ENCODE assay signal across 11 mouse cellular contexts in genomic region chr2:80268053-80268452, GRCm38 (mm10). TPM values are rescaled to one million over a fixed set of nuclear protein-coding genes. Genes with fewer than 3 reads are reported as not detected.
DNase-seq lines count a peak whose midpoint lies in the region; ATAC-seq and TF ChIP-seq lines count a peak whose summit lies in the region.
"Had no signal": no experiment of that assay in that cellular context is flagged by ENCODE, and none has a peak within 500 bp of the region (broad histone marks: within the 10 kb centered on the region; RNA-seq: fewer than 3 reads in every experiment).

No protein-coding gene starts in this region.

- no peak overlapping the region for H3K9ac ChIP-seq in forebrain, embryonic 14.5 days (ENCODE audit: low read length)
- no peak overlapping the region for H3K9ac ChIP-seq in liver, postnatal 0 days (replicated peaks)
- H3K9ac ChIP-seq: limb, embryonic 15.5 days had no signal

- no peak overlapping the region for H3K4me3 ChIP-seq in forebrain, embryonic 14.5 days (ENCODE audit: low read depth, low read length)
- H3K4me3 ChIP-seq in forebrain, embryonic 10.5 days = no peak overlapping the region
- no peak overlapping the region for H3K4me3 ChIP-seq in liver, postnatal 0 days (ENCODE audit: low read depth, low read length)
- H3K4me3 ChIP-seq: limb, embryonic 15.5 days had no signal

- H3K27ac ChIP-seq in forebrain, embryonic 14.5 days (ENCODE audit: low read depth, low read length) = no peak overlapping the region
- H3K27ac ChIP-seq in forebrain, embryonic 10.5 days = no peak overlapping the region
- no peak overlapping the region for H3K27ac ChIP-seq in liver, postnatal 0 days (ENCODE audit: low read depth)
- H3K27ac ChIP-seq: limb, embryonic 15.5 days had no signal

- no peak overlapping the region for H3K4me2 ChIP-seq in forebrain, embryonic 14.5 days (ENCODE audit: low read length)
- H3K4me2 ChIP-seq in liver, postnatal 0 days (ENCODE audit: low read depth, low read length) = no peak overlapping the region
- H3K4me2 ChIP-seq: limb, embryonic 15.5 days had no signal

- no peaks in the 10 kb centered on the region for H3K4me1 ChIP-seq in forebrain, embryonic 14.5 days (ENCODE audit: control insufficient read depth, insufficient read depth, low read length)
- H3K4me1 ChIP-seq in forebrain, embryonic 10.5 days = no peaks in the 10 kb centered on the region
- no peaks in the 10 kb centered on the region for H3K4me1 ChIP-seq in liver, postnatal 0 days (ENCODE audit: insufficient read depth)

- peak; percentile 75 for TF ChIP-seq CTCF in liver, postnatal 0 days (IDR thresholded peaks at IDR 0.05; ENCODE audit: low read depth)

- ATAC-seq in forebrain, embryonic 14.5 days = peak; percentile 58; the same call in 1 of the 2 replicates
- ATAC-seq in liver, postnatal 0 days = no peak

- WGBS in forebrain, embryonic 14.5 days = 57% methylated on average over 4 of the region's 4 CpGs
- WGBS in forebrain, embryonic 10.5 days = 51% methylated on average over 4 of the region's 4 CpGs
- WGBS in liver, postnatal 0 days (ENCODE audit: insufficient replicate concordance) = 51% methylated on average over 4 of the region's 4 CpGs

- no peaks in the 10 kb centered on the region for H3K36me3 ChIP-seq in forebrain, embryonic 14.5 days (ENCODE audit: control insufficient read depth, insufficient read depth, low read length)
- H3K36me3 ChIP-seq in forebrain, embryonic 10.5 days (replicated peaks) = no peaks in the 10 kb centered on the region
- no peaks in the 10 kb centered on the region for H3K36me3 ChIP-seq in liver, postnatal 0 days (replicated peaks; ENCODE audit: insufficient read depth, low read length)
- H3K36me3 ChIP-seq: limb, embryonic 15.5 days had no signal

- TF ChIP-seq EP300 in liver, postnatal 0 days (IDR thresholded peaks at IDR 0.05; ENCODE audit: low read depth) = no peak

- no peaks in the 10 kb centered on the region for H3K27me3 ChIP-seq in forebrain, embryonic 14.5 days (replicated peaks; ENCODE audit: control insufficient read depth, insufficient read depth, low read length)
- H3K27me3 ChIP-seq in forebrain, embryonic 10.5 days (ENCODE audit: poor library complexity, severe bottlenecking) = no peaks in the 10 kb centered on the region
- no peaks in the 10 kb centered on the region for H3K27me3 ChIP-seq in liver, postnatal 0 days (ENCODE audit: insufficient read depth, low read length)
- H3K27me3 ChIP-seq: limb, embryonic 15.5 days had no signal

- DNase-seq in forebrain, embryonic 14.5 days (ENCODE audit: low spot score) = peak; percentile 85
- no peak for DNase-seq in forebrain, embryonic 10.5 days (ENCODE audit: extremely low spot score, low spot score)
- no peak for DNase-seq in liver, postnatal 0 days
- DNase-seq in liver = no peak
- peak; percentile 62 for DNase-seq in adipocyte (ENCODE audit: low spot score)
- DNase-seq in naive thymus-derived CD4-positive, alpha-beta T cell, adult 2 months (ENCODE audit: low read depth) = peak; percentile 50
- DNase-seq in heart, postnatal 4 days = no peak
- DNase-seq in thymus, postnatal 36 days = no peak

- no peaks in the 10 kb centered on the region for H3K9me3 ChIP-seq in forebrain, embryonic 14.5 days (replicated peaks; ENCODE audit: control insufficient read depth, low read length)
- no peaks in the 10 kb centered on the region for H3K9me3 ChIP-seq in forebrain, embryonic 10.5 days
- no peaks in the 10 kb centered on the region for H3K9me3 ChIP-seq in liver, postnatal 0 days (ENCODE audit: low read length)
- H3K9me3 ChIP-seq: limb, embryonic 15.5 days had no signal

RNA-seq across cellular contexts. Expression of gene Prdx6b, which starts 24.2 kb away (rescaled TPM):
- polyA plus RNA-seq in forebrain, embryonic 14.5 days (2014; fragmentation: Nextera tagmentation; extraction: Ambion mirVana) = not detected in 2 replicates
- not detected in 2 replicates for polyA plus RNA-seq in forebrain, embryonic 10.5 days (2016; fragmentation: Nextera tagmentation; extraction: Ambion mirVana)
- polyA plus RNA-seq in liver, postnatal 0 days (2015; fragmentation: Nextera tagmentation; extraction: Ambion mirVana) = not detected in 2 replicates
- total RNA-seq in heart, postnatal 4 days (2021) = not detected
- total RNA-seq: hematopoietic stem cell, adult 5-6 weeks had no signal
- polyA plus RNA-seq: limb, embryonic 15.5 days; small intestine, adult 2 months had no signal

RNA-seq across cellular contexts. Expression of gene Dnajc10, which starts 47.2 kb away (rescaled TPM):
- polyA plus RNA-seq in forebrain, embryonic 14.5 days (2014; fragmentation: Nextera tagmentation; extraction: Ambion mirVana) = 60.7 and 62.5 TPM in 2 replicates
- 83.5 and 86.5 TPM in 2 replicates for polyA plus RNA-seq in forebrain, embryonic 10.5 days (2016; fragmentation: Nextera tagmentation; extraction: Ambion mirVana)
- 12.3 and 15.0 TPM in 2 replicates for polyA plus RNA-seq in liver, postnatal 0 days (2015; fragmentation: Nextera tagmentation; extraction: Ambion mirVana)
- 10 to 100 TPM; 50.7 to 52.0 TPM for total RNA-seq in heart, postnatal 4 days (2021)

Comparison
In these comparisons a context has a peak if more than half of its experiments do, and no peak if none do; other contexts are left out.
1. DNase-seq: peak in forebrain, embryonic 14.5 days (single experiment), adipocyte (single experiment) and naive thymus-derived CD4-positive, alpha-beta T cell, adult 2 months (single experiment); none in forebrain, embryonic 10.5 days (single experiment), liver, postnatal 0 days (single experiment), liver (single experiment), heart, postnatal 4 days (single experiment) and thymus, postnatal 36 days (0 of 2).